Mouse (Mus musculus) NIH3T3 (cell line): ENCODE measurements around the gene Alpi.

Experiments
- DNase-seq: peaks from one replicate; pipeline ENCODE4 v3.0.0-alpha.2; 2012; ENCODE audit warnings: low read depth

Gene Alpi

GRCm38 (mm10) chr1:87101411-87101810, at the start of gene Alpi:
Gene Alpi, minus strand, starts transcription at chr1:87101606.
- no peak for DNase-seq

GRCm38 (mm10) chr1:87149422-87149821, 48.0 kb upstream of the Alpi start:
- no peak for DNase-seq

GRCm38 (mm10) chr1:87143141-87143540, 41.7 kb upstream of the Alpi start:
- no peak for DNase-seq

DNA sequence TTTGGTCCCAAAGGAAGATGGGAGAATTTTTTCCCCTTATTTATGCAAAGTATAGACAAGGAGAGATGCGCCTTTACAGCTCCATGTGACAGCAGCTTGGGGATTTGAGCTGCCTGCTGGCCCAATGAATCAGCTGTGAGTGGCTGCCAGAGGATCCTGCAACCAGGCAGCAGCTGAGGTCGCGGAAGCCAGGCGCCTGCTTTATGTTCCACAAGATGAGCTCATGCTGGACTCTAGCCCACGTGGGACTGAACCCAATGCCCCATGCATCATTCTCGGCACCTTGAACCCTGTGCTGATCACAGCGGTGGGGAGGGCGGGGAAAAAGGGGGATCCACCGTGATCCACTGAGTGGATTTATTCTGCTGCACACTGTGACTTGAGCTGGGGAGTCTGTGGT, 41.0 kb upstream of the Alpi start:
- peak; percentile 79 for DNase-seq

DNA sequence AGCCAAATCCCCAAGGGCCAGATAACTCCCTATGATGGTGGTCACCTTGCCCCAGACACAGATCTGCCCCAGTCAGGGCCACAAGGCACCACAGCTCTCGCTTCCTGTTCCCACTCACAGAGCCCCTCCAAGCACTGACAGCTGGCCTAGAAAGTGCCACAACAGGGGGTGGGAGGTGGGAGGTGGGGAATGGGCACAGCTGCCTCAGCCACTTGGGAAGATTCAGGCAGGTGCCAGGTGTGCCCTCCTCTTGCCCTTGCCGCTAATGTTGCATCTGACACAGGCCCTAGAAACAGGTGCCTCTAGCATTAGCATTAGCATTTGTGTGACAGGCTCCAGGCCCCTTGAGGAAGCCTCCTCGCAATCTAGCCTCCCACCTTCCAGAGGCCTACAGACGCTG, 40.1 kb upstream of the Alpi start:
- DNase-seq, result no peak

DNA sequence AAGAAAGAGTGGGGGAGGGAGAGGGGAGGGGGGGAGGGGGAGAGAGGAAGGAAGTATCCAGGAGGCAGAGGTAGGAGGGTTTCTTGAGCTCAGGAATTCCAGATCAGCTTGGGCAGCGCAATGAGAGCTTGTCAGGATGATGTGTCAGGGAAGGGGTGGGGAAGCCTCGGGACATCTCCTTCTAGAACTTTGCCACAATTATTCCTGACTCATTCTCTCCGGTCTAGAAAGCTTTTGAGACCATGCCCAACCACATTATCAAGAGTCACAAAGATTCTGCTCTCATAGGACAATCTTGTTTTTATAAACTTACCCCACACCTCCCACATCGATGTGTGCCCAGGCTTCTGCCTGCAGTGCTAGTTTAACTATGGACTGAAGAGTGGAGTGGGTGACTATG, 30.4 kb upstream of the Alpi start:
- DNase-seq, result peak; percentile 64

GRCm38 (mm10) chr1:87127206-87128030, 26.0 kb upstream of the Alpi start:
- no peak for DNase-seq

- no peak for DNase-seq
Measured at GRCm38 (mm10) chr1:87124673-87125072, 23.3 kb upstream of the Alpi start, which contains the start of gene Akp3. Gene Akp3, plus strand, starts transcription at chr1:87124973.

DNA sequence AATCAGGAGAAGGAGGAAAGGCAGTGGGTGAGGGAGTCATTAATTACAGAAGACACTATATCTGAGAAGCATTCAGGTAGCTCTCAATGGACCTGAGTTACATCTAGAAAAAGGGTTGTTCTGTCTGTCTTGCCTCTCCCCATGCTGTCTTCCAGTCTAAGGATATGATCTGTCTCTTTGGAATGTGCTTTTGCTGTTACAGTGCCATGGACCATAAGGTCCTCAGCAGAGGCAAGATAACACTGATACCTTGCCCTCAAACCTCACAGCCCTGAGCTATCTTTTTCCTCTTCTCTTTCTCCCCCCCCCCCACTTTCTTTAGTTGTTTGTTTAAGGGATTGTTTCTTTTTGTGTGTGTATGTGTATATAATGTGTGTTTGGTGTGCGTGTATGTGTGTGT, 13.4 kb upstream of the Alpi start:
- peak; percentile 49 for DNase-seq

DNA sequence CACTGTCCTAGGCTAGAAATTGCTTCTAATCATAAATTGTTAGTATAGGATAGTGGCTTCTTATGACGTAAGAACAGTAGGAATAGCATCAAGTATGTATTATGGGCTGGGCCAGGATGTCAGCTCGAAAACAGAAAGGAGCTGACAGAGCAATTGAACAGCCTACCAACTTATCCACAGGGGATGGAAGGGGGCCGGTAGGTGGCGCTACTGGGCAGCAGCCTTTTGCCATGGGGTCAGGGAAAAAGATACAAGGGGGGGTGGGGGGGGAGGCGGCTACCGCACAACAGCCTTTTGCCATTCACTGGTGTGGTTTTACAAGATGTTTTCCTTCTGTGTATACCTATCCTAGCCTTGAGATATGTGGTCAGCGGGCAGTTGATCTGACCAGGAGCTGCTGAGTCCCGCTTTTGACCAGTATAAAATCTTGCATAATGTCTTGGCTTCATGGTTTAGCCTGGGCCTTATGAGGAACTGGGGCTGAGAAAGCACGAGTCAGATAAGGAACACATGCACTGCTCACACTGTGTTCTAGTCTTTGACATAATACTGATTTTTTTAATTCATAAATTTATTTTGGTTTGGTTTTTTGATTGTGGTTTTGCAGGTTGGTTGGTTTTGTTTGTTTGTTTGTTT, 10.4 kb upstream of the Alpi start:
- peak; percentile 57 for DNase-seq

- no peak for DNase-seq
Measured at GRCm38 (mm10) chr1:87108564-87108963, 7.2 kb upstream of the Alpi start.

GRCm38 (mm10) chr1:87106536-87106935, 5.1 kb upstream of the Alpi start:
- no peak for DNase-seq

DNA sequence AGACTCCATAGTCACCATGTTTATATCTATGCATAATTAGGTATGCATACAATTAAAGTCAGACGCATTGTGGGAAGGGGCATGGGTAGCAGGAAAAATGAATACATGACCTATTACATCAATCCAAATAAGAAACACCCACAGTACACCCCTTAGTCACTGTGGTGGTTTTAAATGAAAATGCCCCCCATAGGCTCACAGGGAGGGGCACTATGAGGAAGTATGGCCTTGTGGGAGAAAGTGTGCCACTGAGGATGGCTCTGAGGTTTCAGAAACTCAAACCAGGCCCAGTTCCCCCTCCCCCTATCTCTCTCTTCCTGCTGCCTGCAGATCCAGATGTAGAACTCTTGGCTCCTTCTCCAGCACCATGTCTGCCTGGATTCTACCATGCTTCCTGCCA, 2.5 kb upstream of the Alpi start:
- no peak for DNase-seq

DNA sequence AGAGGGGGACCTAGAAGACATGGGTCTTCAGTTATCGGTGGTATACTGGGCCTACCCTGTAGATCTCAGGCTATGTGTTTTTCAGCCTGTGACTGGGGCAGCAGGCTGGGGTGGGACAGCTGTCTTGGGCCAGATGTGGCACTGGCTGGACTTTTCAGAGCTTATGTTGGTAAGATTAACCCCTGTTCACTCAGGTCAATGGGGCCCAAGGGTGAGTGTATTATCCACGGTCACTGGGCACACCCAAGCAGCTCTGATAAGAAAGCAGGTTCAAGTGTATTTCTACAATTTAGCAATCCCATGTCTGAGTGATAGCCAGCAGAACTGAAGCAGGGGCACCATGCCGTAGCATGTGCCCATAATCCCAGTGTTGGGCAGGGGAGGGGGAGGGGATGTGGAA, 708 bp upstream of the Alpi start:
- no peak for DNase-seq

DNA sequence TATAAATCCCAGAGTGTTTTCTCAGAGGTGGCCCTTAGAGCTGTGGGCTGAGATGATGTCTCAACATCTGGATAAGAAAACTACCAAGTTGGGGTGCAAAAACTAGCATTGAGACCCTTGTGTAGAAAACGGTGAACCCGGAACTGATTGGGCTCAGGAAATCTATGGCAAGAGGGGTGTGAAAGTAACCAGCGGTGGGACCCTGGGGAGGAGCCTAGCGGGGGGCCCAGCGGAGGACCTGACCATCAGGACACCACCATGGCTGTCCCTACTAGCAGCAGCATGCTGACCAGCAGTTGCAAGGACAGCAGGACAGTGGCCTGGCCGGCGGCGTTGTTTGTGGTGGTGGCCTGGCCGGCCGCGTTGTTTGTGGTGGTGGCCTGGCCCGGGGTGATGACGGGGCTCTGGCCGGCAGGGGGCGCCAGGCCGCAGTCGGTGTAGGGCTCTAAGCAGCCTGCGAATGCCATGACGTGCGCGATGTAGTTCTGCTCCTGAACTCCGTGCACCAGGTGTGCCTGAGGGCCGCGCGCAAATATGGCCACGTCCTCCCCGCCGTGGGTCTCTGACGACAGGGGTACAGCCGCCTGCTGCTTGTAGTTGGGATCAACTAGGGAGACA, 2.9 kb downstream of the Alpi start:
- DNase-seq, result peak; percentile 51

DNA sequence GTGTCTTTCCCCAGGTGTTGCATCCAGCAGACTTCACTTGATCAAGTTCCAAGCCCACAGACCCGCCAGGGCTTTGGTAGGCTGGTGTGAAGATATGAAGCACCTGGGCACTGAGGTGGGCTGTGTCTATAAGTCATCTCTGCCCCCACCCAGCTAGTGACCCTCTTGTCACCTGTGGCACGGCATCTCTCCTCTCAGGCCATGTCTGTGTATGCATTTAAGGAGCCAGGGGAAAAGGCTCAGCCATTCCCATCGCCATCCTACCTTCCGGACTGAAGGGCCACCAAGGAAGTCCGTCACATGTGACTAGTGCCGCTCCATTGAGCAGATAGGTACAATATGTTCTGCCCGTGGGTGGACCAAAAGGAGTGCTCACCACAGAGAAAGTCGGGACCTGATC, 5.8 kb downstream of the Alpi start:
- DNase-seq, result no peak

GRCm38 (mm10) chr1:87089828-87090227, 11.6 kb downstream of the Alpi start, which contains the start of gene Alppl2:
Gene Alppl2, minus strand, starts transcription at chr1:87089928.
- DNase-seq, result no peak

- DNase-seq, result no peak
Measured at GRCm38 (mm10) chr1:87089251-87089650, 12.2 kb downstream of the Alpi start.

- no peak for DNase-seq
Measured at GRCm38 (mm10) chr1:87086964-87087363, 14.4 kb downstream of the Alpi start.

DNA sequence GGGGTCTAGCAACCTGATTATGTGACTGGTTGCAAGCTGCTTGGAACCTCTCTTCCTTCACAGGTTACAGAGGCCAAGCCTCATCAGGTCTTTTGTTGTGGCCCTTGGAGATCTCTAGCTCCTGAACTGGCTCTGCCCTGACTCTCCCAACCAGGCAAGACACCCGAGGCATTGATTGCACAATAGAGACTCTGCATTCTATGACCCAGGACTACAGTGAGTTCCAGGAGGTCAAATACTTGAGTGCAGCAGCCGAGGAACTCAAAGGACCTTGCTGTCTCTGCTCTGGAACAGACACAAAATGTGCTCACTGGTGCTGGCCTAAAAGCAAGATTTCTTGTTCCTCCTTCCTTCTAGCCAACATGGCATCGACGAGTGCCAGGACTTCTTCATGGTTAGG, 15.2 kb downstream of the Alpi start:
- DNase-seq, result no peak

DNA sequence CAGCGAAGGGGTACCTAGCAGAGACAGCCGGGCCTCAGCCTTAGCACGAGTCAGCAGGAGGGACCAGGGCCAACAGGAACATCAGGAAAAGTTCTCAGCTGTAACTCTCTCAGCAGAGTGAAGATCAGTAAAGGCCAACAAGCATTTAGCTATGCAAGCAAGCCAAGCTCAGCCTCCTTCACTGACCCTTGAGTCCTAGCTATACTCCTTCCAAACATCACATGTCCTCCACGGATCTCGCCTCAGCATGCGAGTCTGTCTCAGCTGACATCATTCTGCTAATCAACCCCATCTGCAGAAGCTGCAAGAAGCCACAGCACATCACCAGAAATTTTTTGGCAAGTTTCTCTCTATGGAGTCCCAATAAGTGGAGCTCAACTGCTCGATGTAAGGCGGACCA, 27.6 kb downstream of the Alpi start:
- DNase-seq, result peak; percentile 71

GRCm38 (mm10) chr1:87070720-87071119, 30.7 kb downstream of the Alpi start:
- DNase-seq, result no peak

DNA sequence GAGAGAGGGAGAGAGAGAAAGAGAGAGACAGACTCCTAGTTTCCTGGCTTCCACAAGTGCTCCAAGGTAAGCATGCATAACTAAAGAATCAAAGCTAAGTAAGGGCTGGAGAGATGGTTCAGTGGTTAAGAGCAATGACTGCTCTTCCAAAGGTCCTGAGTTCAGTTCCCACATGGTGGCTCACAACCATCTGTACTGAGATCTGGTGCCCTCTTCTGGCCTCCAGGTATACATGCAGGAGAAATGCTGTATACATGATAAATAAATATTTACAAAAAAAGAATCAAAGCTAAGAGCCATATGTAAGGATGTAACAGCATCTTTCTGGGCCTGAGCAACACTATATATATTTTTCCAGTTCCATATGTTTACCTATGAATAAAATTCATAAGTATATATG, 40.5 kb downstream of the Alpi start:
- no peak for DNase-seq
